Mouse (Mus musculus) right cerebral cortex, postnatal 10 days (tissue): ENCODE results near the gene Olfr365.

Source experiments
- DNase-seq, 2 experiments: peaks; one replicate each; pipeline ENCODE4 v3.0.0; 2021; ENCODE audit warnings: low spot score in 2 of 2

The Olfr365 gene

GRCm38 (mm10) chr2:37187898-37188297 lies at the start of gene Olfr365:
TSS of gene Olfr365 (plus strand) at chr2:37188198.
- DNase-seq, result no peak

GRCm38 (mm10) chr2:37139022-37139421 lies 49.0 kb upstream of the Olfr365 start, which contains the start of gene Olfr364-ps1:
TSS of gene Olfr364-ps1 (plus strand) at chr2:37139322.
- DNase-seq, result no peak

GRCm38 (mm10) chr2:37211274-37211673 lies 23.3 kb downstream of the Olfr365 start, which contains the start of gene Olfr366:
TSS of gene Olfr366 (plus strand) at chr2:37211574.
- no peak for DNase-seq
